Mouse (Mus musculus) layer of hippocampus, postnatal 10 days (tissue): Measurements from ENCODE around the gene Gnai1. TPM values are rescaled to one million over a fixed set of nuclear protein-coding genes. Genes with fewer than 3 reads are reported as not detected.
"Not testable (repeated sequence)": the region's sequence is repeated elsewhere in the genome, so short reads cannot be mapped to it uniquely, and the experiment has no call there.

Experiments used
- DNase-seq, 2 experiments: peaks; one replicate each; pipeline ENCODE4 v3.0.0; 2021; ENCODE audit warnings: low spot score in 2 of 2
- long read RNA-seq: library from polyadenylated mRNA; stranded (forward); transcript quantifications from one replicate; pipeline ENCODE4 v2.0.0, GENCODE M21; 2023
- total RNA-seq, 2 experiments: library from RNA; stranded (reverse); gene quantifications; 2 replicates each; pipeline ENCODE4 v1.2.3; 2021

Gnai1 gene
- 100 to 1,000 TPM; 198 to 202 TPM for total RNA-seq
- long read RNA-seq, transcript Gnai1-201 (8 exons, 3,135 nt) = major isoform, 192 of 212 reads
- long read RNA-seq, partial matches to known transcripts = 8 of 212 reads
- long read RNA-seq, other reads (novel, unspliced or antisense) = 12 of 212 reads

DNA sequence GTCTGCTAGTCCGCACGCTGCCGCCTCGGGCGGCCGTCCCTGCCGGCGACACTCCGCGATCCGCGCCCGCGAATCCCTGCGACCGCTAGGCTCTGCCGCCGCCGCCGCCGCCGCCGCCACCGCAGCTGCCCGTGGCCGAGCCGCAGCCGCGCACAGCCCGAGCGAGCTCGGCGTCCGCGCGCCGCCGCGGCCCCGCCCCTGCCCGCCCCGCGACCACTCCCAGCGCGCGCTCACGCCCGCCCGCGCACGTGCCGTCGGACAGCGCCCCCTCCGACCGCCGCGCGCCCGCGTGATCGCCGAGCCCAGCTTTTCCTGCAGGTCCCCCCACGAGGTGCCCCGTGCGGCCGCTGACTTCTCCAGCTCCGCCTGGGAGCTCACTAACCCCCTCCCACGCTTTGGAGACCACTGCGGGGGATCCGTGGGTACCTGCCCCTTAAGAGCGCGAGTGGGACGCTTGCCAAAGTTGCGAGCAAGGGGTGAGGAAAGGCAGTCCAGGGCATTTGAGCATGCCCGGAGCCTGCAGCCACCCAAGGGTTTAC, at the start of gene Gnai1:
Gene Gnai1 (minus strand): TSS at position 75 of the 539 bp plus-strand sequence.
- peak; percentile 79 to 87 for DNase-seq

GRCm38 (mm10) chr5:18367864-18368263, 7.7 kb upstream of the Gnai1 start:
- no peak for DNase-seq

DNA sequence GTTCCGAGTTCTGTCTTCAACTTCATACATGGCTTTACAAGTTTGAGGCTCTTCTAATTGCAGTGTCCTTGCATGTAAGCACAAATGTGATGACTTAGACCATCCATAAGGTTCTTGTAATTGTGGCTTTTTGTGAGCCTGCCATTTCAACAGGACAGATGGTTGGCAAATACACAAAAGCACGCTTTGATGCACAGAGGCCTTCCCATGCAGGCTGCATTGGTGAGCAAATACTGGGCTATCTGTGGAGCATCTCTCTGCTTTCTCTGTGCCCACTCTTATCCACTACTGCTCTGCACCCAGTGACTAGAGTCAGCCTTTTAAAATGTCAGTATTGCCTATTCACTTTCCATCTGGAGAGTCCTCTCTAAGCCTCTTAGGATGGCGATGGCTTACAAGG, 5.3 kb upstream of the Gnai1 start:
- DNase-seq = no peak

DNA sequence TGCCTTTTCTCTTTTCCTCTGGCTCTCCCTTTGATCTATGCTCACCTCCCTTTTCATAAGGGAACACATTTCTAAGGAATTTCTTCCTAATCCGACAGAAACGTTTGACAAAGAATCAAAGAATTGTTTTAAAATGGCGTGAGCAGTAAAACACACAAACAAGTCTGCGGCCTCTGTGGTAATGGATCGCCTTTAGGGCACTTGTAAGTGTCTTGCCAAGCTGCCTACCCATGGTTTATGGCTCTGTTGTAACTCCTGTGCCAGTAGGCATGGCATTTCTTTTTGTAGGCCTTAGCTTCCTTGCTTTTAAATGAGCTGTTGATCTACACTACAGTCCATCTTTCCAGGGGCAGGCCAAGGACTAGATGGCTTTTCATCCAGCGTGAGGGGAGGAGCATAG, 801 bp upstream of the Gnai1 start:
- no peak for DNase-seq

- peak; percentile 46 to 66 for DNase-seq
These were observed 527 bp downstream of the Gnai1 start for GRCm38 (mm10) chr5:18359376-18360280.

DNA sequence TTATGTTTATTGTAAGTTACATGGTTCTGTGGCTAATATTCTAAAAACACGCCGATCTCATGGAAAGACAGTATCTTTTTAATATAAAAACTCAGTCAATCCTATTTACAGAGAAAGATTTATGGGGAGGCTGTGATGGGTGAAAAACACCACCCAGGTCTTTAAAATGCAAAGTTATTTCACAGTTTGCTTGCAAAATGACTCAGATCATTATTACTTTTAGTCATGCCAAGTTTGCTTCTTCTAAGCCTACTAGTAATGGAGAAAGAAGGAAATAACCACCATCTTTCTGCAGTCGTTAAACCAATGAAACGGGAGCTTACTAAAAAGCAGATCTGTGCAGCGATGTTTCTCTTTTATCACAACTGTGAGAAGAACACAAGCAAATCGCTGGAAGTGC, 1.4 kb downstream of the Gnai1 start:
- DNase-seq = no peak

DNA sequence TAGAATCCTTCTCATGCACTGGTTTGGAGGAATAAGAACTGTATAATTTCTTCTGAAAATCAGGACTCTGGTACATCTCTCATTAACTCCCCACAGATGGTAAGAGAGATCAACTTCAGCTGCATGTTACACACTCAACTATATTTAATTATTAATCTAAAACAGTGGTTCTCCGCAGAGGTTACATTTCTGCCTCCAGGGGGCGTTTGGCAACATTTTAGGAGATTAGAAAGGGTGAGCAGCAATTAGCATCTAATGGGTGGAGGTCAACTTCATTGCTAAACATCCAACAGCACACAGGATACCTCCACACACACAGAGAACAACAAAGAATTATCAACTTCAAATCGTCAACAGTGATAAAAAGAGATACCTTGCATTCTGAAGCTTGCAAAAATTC, 2.0 kb downstream of the Gnai1 start:
- peak in 1 of 2 experiments; percentile 54 for DNase-seq

DNA sequence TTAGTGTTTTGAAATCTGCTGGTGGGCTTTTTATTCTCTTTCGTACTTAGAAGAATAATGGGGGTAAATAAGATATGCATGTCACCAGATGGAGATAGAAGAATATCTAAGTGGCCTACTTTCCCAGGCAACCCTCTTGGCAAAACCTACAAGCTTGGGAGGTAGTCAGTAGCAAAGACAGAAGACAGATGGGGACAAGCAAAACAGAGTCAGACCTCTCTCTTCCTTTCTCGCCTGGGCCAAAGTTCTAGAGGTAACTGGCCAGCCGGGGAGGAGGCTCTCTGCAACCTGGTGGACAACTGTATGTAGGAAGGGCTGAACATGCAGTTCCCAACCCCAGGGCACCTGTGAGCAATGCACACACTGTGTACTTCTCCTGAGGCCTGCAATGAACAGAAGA, 12.9 kb downstream of the Gnai1 start:
- DNase-seq = no peak

GRCm38 (mm10) chr5:18343455-18344142, 16.6 kb downstream of the Gnai1 start:
- DNase-seq = no peak

GRCm38 (mm10) chr5:18342765-18343454, 17.2 kb downstream of the Gnai1 start:
- no peak for DNase-seq

DNA sequence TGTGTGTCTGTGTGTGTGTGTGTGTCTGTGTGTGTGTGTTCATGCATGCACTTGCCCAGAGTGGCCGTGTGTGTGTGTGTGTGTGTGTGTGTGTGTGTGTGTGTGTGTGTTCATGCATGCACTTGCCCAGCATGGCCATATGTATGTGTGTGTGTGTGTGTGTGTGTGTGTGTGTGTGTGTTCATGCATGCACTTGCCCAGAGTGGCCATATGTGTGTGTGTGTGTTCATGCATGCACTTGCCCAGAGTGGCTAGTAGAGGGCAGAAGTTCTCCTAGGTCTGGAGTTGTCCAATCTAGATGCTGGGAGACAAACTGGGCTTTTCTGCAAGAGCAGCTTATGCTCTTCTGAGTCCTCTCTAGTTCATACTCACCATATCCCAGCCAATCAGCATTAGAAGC, 18.3 kb downstream of the Gnai1 start:
- not testable (repeated sequence) for DNase-seq

- no peak for DNase-seq
These were observed 27.9 kb downstream of the Gnai1 start for GRCm38 (mm10) chr5:18332256-18332655.

DNA sequence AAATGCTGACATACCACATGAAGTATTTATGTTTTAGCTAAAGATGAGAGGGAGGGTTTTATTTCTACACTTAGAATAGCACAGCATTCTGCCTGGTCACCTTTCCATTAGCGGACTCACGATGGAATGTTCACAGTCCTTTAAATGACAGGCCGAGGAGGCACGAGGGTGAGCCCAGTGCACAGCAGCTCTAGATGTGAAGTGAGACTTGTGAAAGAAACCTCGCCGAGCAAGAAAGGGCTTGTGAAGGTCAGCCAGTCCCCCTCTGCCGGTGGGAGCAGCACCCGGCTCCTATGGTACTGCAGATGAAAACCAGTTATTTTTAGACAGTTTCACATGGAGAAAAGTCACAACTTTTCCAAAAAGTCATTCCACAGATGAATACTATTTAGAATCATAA, 29.4 kb downstream of the Gnai1 start:
- DNase-seq = no peak

DNA sequence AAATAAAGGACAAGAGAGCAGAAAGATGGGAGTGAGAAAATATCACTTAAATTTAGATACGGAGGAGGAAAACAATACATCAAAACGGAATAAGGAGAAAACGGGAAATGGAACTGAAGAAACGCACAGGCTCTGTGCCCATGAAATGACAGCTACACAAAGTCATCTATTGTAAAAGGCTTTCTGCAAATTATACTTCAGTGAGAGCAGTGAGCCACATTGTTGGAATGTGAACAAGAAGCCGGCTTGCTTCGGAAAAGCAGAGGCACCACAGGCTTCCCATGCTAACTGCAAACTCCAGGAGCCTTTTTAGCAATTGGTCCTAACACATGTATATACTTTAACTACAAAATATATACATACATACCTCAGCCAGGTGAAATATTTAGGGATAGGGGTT, 34.0 kb downstream of the Gnai1 start:
- no peak for DNase-seq

GRCm38 (mm10) chr5:18323534-18323933, 36.6 kb downstream of the Gnai1 start:
- no peak for DNase-seq

DNA sequence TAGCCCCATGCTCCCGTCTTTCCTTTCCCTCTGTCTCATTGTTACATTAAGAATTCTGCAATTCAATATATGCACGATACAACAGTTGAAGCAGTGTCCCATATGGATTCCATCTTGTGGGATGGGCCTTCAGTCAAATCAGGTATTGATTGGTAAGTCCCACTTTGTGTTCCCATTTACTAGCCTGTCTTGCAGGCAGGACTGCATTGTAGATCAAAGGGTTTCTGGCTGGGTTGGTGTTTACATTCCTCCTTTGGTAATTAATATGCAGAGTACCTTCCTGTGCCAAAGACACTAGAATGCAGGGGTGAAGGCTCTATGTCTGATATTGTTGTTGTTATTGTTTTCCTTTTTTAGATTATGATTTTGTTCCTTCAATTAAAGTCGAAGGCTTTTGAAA, 38.5 kb downstream of the Gnai1 start:
- no peak for DNase-seq

DNA sequence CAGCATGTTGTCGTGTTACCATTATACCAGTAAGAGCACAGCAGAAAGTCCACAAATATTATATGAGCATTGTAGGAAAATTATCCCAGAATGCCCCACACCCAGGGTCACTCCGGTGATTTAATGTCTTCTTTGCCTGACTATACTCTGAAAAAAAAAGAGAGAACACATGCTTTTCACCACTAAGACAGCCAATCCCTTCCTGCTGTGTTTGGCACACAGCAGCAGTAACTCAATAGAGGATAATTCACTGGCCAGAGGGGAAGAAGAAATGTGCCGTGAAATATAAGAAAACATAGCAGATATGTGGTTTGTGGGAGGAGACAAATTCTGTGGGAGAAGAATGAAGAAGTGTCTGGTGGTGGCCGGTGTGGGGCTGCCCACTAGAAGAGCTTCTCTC, 41.3 kb downstream of the Gnai1 start:
- no peak for DNase-seq

DNA sequence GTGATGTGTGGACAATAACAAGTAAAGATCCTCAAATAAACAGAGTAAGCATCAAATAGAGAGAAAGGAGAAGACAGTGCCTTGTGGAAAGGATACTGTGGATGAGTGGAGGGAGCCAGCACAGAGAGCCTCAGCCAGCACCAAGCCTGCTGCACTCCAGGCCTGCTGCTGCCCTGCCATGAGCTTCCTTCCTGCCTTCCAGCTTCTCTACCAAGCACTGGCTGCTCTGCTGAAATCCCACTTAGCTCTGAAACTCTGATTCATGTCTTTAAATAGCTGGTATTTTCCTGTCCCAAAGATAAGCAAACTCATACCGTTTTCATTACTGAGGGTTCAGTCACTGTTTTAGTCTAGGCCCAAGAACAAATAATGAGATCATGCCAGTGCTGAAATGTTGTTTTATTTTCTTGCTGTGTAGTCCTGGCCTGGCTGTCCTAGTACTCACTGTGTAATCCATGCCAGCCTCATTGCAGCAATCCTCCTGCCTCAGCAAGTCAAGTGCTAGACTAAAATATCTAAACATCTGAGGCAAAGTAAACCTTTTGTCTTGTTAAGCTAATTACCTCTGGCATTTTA, 52.8 kb downstream of the Gnai1 start:
- no peak for DNase-seq

GRCm38 (mm10) chr5:18296584-18296983, 63.6 kb downstream of the Gnai1 start:
- DNase-seq = no peak

DNA sequence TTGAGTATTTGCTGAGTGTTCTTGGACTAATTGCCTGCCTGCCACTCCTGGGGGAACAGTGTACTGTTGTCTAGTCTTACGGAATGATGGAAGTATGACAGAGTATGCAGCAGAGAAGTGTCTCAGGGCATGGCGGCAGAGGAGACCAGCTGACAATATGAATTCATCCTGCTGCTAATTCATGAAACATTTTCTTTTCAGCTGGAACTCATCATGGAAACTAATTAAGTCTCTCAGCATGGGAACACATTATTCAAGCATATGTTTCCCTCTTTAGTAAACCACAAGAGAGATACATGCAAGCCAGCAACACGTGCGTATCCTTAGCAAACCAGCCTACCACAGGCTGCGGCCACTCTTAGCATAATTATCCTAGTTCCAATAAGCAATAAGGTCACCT, 67.4 kb downstream of the Gnai1 start:
- DNase-seq = no peak

- DNase-seq = no peak
These were observed 70.6 kb downstream of the Gnai1 start for GRCm38 (mm10) chr5:18289530-18289929.
